Mouse (Mus musculus) megakaryocyte, embryonic 14.5 days (primary cell): ENCODE measurements at regions not wholly inside any gene's neighbourhood (a gene's known extent, or its start where the extent isn't known, plus 50 kb on each side); places are given as distances from the start of the nearest gene placed in this dataset.

Experiments used
- FLI1 ChIP-seq: IDR thresholded peaks from 2 replicates; pipeline ENCODE4 v1.6.1; 2012; ENCODE audit warnings: low read length, inconsistent platforms, mixed read lengths
- GATA1 ChIP-seq: IDR thresholded peaks from 3 replicates; pipeline ENCODE4 v1.6.1; 2012; ENCODE audit warnings: mixed read lengths, low read length, inconsistent platforms, borderline replicate concordance

GRCm38 (mm10) chr8:100788132-100788531 is 1371.9 kb upstream of the Cdh8 start:
- no peak for TF ChIP-seq GATA1
- TF ChIP-seq FLI1, result no peak
